In the genomic region with DNA sequence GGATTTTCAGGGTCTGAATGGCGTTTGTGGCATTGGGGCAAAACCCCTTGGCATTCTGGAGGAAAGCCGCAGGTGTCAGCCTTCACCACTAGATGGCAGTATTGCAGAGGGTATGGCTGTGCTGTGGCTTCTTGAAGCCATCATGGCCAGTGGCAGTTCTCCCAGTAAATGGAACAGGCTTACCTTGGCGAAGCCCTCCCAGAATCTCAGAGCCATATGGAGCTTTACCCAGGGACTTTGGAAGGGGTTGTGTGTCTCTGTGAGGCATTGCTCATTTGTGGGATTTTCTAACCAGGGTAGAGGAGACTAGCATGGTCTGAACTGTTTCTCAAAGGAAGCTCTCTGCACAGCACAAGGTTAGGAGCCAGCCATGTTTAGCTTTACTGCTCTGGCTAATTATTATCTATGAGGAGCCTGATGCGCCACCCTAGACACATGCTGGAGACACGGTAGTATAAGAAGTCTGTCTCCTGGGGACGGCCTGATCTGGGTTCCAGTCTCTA, we compare ENCODE assay signal across 9 mouse cellular contexts. TPM values are rescaled to one million over a fixed set of nuclear protein-coding genes. Genes with fewer than 3 reads are reported as not detected.
DNase-seq lines count a peak whose midpoint lies in the region; ATAC-seq lines count a peak whose summit lies in the region.
"Had no signal": no experiment of that assay in that cellular context is flagged by ENCODE, and none has a peak within 500 bp of the region (broad histone marks: within the 10 kb centered on the region; RNA-seq: fewer than 3 reads in every experiment).

No protein-coding gene starts in this region.

- peak; percentile 79 for DNase-seq in ES-CJ7 (ENCODE audit: low read depth, low spot score)
- DNase-seq in c-Kit-positive CD71-negative TER-119-negative erythroid progenitor cells, embryonic 14.5 days (ENCODE audit: low read depth): peak; percentile 59
- peak; percentile 92 for DNase-seq in forebrain, embryonic 14.5 days (ENCODE audit: low spot score)
- DNase-seq in layer of hippocampus, postnatal 25 days (ENCODE audit: extremely low spot score in 1 of 2, low spot score in 1 of 2): peak; percentile 70 to 74
- peak; percentile 66 for DNase-seq in lung, postnatal 25 days (ENCODE audit: low spot score)
- peak; percentile 55 for DNase-seq in right cerebral cortex, adult 18-20 months
- DNase-seq in urinary bladder, adult 18-20 months (ENCODE audit: low spot score in 2 of 2): peak; percentile 49 to 52

- H3K36me3 ChIP-seq in forebrain, embryonic 14.5 days (ENCODE audit: control insufficient read depth, insufficient read depth, low read length): no peaks in the 10 kb centered on the region
- no peaks in the 10 kb centered on the region for H3K36me3 ChIP-seq in hindbrain, embryonic 15.5 days
- H3K36me3 ChIP-seq: heart, embryonic 13.5 days had no signal

- peak; percentile 89 for ATAC-seq in forebrain, embryonic 14.5 days
- peak; percentile 82 for ATAC-seq in hindbrain, embryonic 15.5 days (ENCODE audit: low FRiP score, low read depth)

- no peaks in the 10 kb centered on the region for H3K9me3 ChIP-seq in forebrain, embryonic 14.5 days (replicated peaks; ENCODE audit: control insufficient read depth, low read length)
- H3K9me3 ChIP-seq in hindbrain, embryonic 15.5 days: no peaks in the 10 kb centered on the region
- H3K9me3 ChIP-seq: heart, embryonic 13.5 days had no signal

- no peak overlapping the region for H3K9ac ChIP-seq in forebrain, embryonic 14.5 days (ENCODE audit: low read length)
- H3K9ac ChIP-seq in hindbrain, embryonic 15.5 days: no peak overlapping the region
- H3K9ac ChIP-seq: heart, embryonic 13.5 days had no signal

- H3K4me1 ChIP-seq in forebrain, embryonic 14.5 days (ENCODE audit: control insufficient read depth, insufficient read depth, low read length): no peaks in the 10 kb centered on the region
- 0 out of 2 replicates have a peak, but pooled peaks cover 3% of the 10 kb centered on the region for H3K4me1 ChIP-seq in hindbrain, embryonic 15.5 days (replicated peaks)
- H3K4me1 ChIP-seq: heart, embryonic 13.5 days had no signal

- no peak overlapping the region for H3K4me3 ChIP-seq in forebrain, embryonic 14.5 days (ENCODE audit: low read depth, low read length)
- H3K4me3 ChIP-seq in hindbrain, embryonic 15.5 days: no peak overlapping the region
- H3K4me3 ChIP-seq: heart, embryonic 13.5 days had no signal

- no peak overlapping the region for H3K4me2 ChIP-seq in forebrain, embryonic 14.5 days (ENCODE audit: low read length)
- H3K4me2 ChIP-seq in hindbrain, embryonic 15.5 days: no peak overlapping the region
- H3K4me2 ChIP-seq: heart, embryonic 13.5 days had no signal

- no peaks in the 10 kb centered on the region for H3K27me3 ChIP-seq in forebrain, embryonic 14.5 days (replicated peaks; ENCODE audit: control insufficient read depth, insufficient read depth, low read length)
- no peaks in the 10 kb centered on the region for H3K27me3 ChIP-seq in hindbrain, embryonic 15.5 days
- H3K27me3 ChIP-seq: heart, embryonic 13.5 days had no signal

- H3K27ac ChIP-seq in forebrain, embryonic 14.5 days (ENCODE audit: low read depth, low read length): no peak overlapping the region
- H3K27ac ChIP-seq in hindbrain, embryonic 15.5 days (replicated peaks): no peak overlapping the region
- H3K27ac ChIP-seq: heart, embryonic 13.5 days had no signal

- WGBS in forebrain, embryonic 14.5 days: 45% methylated on average over 6 of the region's 6 CpGs
- 31% methylated on average over 6 of the region's 6 CpGs for WGBS in hindbrain, embryonic 15.5 days

RNA-seq across cellular contexts. Expression of gene Oit1, which starts 22.5 kb away (rescaled TPM):
- not detected in 2 replicates for polyA plus RNA-seq in forebrain, embryonic 14.5 days (2014; fragmentation: Nextera tagmentation; extraction: Ambion mirVana)
- not detected in 2 replicates for polyA plus RNA-seq in hindbrain, embryonic 15.5 days (2015; fragmentation: Nextera tagmentation; extraction: Ambion mirVana)
- not detected for total RNA-seq in layer of hippocampus, postnatal 25 days (2021)
- polyA plus RNA-seq: heart, embryonic 13.5 days had no signal

RNA-seq across cellular contexts. Expression of gene Fam107a, which starts 38.2 kb away (rescaled TPM):
- 0.14 and 0.15 TPM in 2 replicates for polyA plus RNA-seq in forebrain, embryonic 14.5 days (2014; fragmentation: Nextera tagmentation; extraction: Ambion mirVana)
- 0.56 and 0.75 TPM in 2 replicates for polyA plus RNA-seq in hindbrain, embryonic 15.5 days (2015; fragmentation: Nextera tagmentation; extraction: Ambion mirVana)
- 100 to 1,000 TPM; 284 to 286 TPM for total RNA-seq in layer of hippocampus, postnatal 25 days (2021)
